Mouse (Mus musculus) embryonic fibroblast, embryonic 13.5 days (primary cell): Measurements from ENCODE around the gene March6.

ENCODE experiments used
- CTCF ChIP-seq: IDR thresholded peaks from 2 replicates; pipeline ENCODE4 v1.5.1; 2011; ENCODE audit warnings: mild to moderate bottlenecking, control low read depth, low read length, moderate library complexity, borderline replicate concordance; ENCODE audit not compliant: insufficient read depth
- POLR2A ChIP-seq: IDR thresholded peaks from 2 replicates; pipeline ENCODE4 v1.6.1; 2011; ENCODE audit warnings: low read depth, mild to moderate bottlenecking, control low read depth, low read length, moderate library complexity

DNA sequence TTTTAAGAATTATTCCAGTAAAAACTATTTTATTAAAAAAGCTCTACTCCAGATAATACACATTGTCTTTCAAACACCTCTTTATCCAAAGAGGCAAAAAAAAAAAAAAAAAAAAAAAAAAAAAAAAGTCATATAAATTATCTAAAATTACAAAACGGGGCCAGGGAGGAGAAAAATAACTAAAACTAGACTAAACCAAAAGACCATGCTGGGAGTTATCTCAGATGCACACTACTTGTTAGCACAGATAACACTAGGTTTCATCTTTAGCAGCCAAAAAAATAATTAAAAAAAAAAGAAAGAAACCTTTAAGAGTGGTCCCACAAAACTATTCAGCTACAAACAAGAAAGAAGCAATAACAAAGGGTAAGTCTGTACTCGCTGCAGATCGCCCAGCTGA lies 27.4 kb downstream of the March6 start:
- TF ChIP-seq CTCF: no peak
- TF ChIP-seq POLR2A: no peak
